Mouse (Mus musculus) skeletal muscle tissue, postnatal 0 days (tissue): ENCODE data around the gene Jam2. TPM values are rescaled to one million over a fixed set of nuclear protein-coding genes. Genes with fewer than 3 reads are reported as not detected.

Experiments used
- polyA plus RNA-seq: library from polyadenylated mRNA; unstranded; fragments of >200 nt; fragmentation: Nextera tagmentation; extraction: Ambion mirVana; gene quantifications from 2 replicates; pipeline ENCODE4 v1.2.1, GENCODE M21; 2015

The Jam2 gene
- 27.4 and 33.6 TPM in 2 replicates for polyA plus RNA-seq

DNA sequence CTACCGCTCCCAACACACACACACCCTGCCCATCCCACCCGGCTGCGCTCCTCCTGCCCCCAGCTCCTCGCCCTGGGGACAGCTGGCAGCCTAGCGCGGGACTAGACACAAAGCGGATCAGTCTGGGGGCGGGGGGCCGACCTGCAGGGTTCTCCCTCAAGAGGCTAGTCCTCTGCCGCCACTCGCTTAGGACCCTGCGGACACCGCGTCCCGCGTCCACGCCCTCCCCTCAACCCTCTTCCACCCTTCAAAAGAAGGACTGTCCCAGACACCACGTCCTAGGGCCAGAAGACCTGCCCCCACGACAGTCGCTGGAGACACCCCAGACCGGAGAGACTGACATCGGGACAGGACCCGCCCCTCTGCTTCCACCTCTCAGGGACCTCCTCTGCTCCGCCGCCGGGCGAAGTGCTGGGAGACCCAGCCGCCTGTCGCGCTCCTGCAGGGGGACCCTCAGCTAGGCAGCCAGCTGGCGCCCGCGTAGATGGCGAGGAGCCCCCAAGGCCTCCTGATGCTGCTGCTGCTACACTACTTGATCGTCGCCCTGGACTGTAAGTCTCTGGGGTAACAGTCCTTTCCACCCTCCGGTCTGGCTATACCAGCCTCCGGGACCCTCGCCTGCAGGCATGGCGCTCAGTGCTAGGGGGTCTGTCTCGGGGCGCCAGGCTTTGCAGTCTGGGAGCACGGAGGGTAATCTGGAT is at the start of gene Jam2:
Jam2 (plus strand) TSS at position 121 of the 701 bp plus-strand sequence.

DNA sequence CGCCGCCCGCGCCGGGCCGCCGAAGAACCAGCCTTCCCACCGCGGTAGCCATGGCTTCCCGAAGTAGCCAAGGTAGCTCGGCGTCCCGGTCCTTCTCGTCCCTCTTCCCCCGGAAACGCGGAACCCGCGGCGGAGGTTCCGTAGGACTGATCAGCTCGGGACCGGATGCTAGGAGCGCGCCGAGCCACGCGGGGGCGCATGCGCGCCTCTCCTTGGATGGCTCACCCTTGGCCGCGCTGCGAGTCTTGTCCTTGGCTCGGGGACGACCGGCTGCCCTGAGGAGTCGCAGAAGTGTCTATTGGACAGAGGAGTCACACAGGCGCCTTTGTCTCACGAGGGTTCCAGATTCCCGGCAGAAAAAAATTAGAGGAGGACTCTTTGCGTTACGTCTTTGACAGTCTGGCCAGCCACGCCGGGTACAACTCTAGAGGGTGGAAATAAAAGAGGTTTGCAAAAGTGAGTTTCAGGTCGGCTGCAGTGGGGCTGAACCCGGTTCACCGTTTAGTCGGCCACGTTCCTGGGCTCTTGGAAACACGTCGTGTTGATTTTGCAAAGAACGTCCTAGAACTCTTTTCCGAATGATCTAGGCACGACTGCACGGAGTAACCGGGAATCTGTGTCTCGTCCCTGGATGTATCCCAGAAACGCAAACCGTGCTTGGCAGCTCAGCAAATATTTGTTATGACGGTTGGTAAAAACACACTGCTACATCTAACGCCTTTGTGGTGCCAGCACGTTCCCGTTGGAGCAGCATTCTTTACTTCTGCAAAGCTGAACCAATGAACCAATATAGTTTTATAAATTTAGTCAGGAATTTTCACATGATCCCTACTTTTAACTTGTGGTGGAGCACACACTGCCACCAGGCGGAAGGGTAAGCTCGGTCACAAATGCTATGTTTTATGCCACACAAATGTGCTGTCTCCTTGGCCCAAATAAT is 38.5 kb upstream of the Jam2 start, which contains the start of gene Mrpl39:
Mrpl39 (minus strand) TSS at position 577 of the 940 bp plus-strand sequence.

GRCm38 (mm10) chr16:84834745-84835440 is 61.0 kb downstream of the Jam2 start, which contains the start of gene Gabpa:
Gene Gabpa (plus strand): TSS chr16:84834925.

GRCm38 (mm10) chr16:84835441-84835822 is 61.5 kb downstream of the Jam2 start, which contains the start of gene Atp5j:
Gene Atp5j (minus strand): TSS chr16:84835625.

Other genes starting within 250 kb of the Jam2 start
- gene Mrpl39, start 38.4 kb upstream of the Jam2 start, polyA plus RNA-seq = 47.8 and 51.0 TPM in 2 replicates
- gene Gabpa, start 60.8 kb downstream of the Jam2 start, polyA plus RNA-seq = 18.3 and 19.1 TPM in 2 replicates
- 1,740 and 2,088 TPM in 2 replicates for gene Atp5j, start 61.5 kb downstream of the Jam2 start, polyA plus RNA-seq